Mouse (Mus musculus): ENCODE data around the gene Myo5c.
A peak's percentile ranks its signal among the peaks of the same experiment; 100 is the strongest.
"Not testable (repeated sequence)": the region's sequence is repeated elsewhere in the genome, so short reads cannot be mapped to it uniquely, and the experiment has no call there.

Myo5c gene

DNA sequence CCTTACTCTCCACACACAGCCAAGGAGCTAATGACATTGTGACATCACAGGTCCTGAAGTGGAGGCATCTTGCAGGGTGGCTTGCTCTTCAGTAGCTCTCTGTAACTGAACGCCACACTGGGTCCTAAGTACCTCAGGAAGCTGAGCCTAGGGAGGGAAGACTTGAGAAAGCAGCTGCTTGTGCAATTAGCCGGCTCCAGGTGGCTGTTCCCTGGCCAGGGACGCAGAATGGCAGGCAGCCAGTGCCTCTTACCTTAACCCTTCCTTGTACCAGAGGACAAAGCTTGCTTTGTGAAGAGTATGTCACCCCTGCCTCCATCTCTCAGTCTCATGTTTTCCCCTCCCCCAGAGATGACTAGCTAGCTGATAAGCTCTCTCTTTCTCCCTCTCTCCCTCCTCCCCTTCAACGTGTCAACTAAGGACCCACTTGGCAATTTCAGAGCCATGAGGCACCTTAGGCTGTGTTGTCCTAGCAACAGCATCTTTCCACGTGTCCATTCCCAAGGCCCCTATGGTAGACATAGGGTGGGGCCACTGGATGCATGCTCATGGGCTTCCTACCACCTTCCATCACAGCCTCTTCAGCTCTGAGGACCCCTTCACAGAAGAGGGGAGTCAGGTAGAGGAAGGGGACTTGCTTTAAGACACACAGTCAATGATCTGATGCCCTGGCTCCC, 12.0 kb downstream of the Myo5c start:
- no peak for DNase-seq (ENCODE audit: low spot score in 2 of 2)

DNA sequence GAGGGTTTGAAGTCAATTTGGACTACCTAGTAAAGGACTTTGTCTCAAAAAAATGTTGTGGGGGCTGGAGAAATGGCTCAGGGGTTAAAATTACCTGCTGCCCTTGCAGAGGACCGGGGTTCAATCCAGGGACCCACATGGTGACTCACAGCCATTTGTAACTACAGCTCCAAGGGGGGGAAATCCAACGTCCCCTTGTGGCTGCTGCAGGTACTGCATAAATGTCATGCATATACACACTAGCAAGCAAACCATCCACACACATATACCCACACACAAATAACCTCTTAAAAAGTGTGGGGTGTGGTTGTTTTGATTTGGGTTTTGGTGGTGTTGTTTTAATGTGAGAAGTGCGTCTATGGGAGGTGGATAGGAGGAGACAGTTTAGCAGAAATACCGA, 12.7 kb downstream of the Myo5c start:
- DNase-seq (ENCODE audit: low spot score in 2 of 2): no peak

DNA sequence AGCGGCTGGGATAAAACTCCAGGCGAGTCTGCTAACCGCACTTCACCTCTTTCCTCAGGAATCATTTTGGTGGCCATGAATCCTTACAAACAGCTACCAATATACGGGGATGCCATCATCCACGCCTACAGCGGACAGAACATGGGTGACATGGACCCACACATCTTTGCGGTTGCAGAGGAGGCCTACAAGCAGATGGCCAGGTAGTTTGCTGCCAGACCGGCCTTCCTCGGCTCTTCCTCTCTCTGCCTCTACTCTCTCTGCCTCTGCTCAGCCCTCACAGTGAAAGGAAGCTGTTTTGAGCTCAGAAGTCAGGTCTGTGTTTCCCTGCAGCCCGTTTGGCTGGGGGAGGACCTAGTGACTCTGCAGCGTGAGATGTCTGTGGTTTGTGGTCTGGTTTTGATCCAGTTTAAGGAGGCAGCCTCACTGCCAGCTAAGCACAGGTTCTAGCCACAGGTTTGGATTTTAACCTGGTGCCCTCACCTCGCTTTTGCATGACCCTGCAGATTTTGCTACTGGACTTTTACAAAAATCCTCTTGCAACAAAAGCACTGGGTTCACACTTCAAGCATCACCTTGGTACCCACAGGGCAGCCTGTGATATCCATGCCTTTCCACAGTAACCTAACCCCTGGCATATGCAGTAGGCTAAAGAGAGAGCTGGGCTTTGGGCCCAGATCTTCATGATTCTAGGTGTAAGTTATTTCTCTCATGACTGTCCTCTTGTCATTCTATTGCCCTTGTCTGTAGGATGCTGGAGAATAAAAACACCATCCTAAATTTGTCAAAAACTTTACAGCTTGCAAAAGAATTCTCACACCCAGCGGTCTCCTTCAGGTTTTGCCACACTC, 14.5 kb downstream of the Myo5c start:
- no peak for DNase-seq (ENCODE audit: low spot score in 2 of 2)

DNA sequence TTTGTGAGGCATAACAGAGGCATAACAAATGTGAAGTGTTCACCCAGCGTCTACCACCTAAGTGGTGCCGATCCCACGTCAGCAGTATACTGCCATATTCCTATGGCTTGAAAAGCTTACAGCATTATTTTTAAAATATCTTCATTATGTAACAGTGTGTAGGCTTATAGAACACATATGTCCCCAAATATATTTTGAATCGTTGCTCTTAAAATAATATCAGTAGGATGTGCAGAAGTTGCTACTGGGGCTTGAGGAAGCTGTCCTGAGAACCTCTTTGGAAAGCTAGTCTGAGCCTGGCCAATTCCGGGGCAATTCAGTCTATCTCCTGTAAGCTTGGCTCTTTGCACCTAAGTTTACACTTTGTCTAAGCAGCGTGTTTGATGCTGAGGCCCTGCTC, 16.1 kb downstream of the Myo5c start:
- no peak for DNase-seq (ENCODE audit: low spot score in 2 of 2)

DNA sequence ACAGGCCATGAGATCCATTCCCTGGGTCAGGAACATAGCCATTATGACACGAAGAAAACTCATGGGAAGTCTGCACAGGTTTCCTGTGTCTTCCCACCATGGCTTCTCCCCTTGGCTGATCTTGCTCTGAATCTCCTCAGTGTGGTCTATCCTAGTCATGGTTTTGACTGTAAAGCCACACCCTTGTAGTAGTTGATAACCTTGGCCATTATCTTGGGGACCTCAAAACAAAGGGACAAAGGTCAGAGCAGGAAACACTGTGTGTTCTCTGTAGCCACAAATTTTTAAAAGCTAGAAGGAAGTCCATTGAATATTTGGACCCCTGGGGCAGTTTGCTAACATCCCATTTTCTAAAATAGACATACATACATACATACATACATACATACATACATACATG, 16.5 kb downstream of the Myo5c start:
- no peak for DNase-seq (ENCODE audit: low spot score in 2 of 2)

DNA sequence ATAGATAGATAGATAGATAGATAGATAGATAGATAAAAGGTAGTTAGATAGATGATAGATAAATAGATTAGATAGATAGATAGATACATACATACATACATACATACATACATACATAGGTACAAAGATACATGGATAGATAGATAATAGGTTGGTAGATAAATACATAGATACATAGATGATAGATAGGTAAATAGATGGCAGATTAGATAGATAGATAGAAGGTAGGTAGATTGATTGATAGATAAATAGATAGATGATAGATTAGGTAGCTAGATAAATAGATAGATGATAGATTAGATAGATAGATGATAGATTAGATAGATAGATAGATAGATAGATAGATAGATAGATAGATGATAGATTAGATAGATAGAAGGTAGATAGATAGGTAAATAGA, 17.1 kb downstream of the Myo5c start:
- DNase-seq (ENCODE audit: low spot score in 2 of 2): no peak

DNA sequence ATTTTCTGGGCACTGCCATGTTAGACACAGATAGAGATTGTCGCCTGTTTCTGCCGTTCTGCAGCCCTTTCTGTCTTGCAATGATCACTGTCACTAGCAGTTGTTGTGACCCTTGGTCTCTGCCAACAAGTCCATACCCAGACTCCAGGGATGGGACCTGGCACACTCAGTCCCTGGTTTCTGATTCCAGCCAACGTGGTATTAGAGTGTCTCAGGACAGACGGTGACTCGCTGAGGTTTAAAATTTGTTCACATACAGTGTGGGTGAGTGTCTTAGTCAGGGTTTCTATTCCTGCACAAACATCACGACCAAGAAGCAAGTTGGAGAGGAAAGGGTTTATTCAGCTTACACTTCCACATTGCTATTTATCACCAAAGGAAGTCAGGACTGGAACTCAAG, 21.3 kb downstream of the Myo5c start:
- not testable (repeated sequence) for DNase-seq (ENCODE audit: low spot score in 2 of 2)

DNA sequence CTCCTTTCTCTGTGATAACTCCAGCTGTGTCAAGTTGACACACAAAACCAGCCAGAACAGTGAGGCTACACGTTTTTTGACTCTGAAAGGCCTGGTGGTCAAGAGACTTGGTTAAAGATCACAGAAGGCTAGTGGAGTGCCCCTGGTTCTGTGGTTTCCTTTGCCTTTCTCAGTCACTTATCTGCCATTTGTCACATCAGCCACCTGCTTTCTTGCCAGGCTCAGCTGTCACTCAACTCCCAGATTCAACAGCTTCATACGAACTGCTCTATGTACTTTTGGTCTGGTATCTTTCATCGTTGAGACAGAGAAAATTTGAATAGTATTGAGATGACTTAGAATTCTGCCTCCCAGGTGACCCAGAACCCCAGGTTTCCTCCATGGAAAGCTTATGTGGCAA, 21.9 kb downstream of the Myo5c start:
- DNase-seq (ENCODE audit: low spot score in 2 of 2): no peak

DNA sequence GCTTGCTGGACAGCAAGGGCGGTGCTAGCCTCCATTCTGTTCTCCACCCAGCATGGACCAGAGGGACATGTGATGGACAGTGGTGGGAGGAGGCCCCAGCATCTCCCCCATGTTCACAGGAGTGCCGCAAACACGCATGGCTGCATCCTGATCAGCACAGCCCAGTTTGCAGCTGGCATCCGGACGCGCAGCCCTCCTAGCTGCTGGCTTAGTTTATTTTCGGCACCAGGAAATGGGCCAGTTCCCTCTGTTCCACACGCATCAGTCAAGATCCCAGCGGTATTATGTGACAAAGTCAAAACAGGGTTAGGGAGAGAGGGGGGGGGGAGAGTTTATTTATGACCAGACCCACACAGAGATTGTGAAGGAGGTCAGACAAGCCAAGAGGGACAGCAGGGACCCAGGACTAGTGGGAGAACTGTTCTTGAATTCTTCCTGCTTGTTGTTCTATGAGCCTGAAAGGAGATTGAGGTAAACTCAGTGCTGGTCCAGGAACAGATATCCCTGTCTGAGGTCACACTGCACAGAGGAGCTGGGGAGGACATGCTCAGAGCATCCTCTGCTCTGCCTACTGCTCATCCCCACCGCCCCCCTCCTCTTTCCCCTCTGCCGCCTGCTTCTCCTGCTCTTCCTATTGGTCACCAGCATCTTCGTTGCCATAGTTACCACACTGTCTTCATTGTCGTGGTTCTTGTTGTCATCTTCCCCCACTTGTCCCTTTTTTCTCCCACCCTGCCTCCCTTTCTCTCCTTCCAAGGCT, 22.6 kb downstream of the Myo5c start:
- no peak for DNase-seq (ENCODE audit: low spot score in 2 of 2)

DNA sequence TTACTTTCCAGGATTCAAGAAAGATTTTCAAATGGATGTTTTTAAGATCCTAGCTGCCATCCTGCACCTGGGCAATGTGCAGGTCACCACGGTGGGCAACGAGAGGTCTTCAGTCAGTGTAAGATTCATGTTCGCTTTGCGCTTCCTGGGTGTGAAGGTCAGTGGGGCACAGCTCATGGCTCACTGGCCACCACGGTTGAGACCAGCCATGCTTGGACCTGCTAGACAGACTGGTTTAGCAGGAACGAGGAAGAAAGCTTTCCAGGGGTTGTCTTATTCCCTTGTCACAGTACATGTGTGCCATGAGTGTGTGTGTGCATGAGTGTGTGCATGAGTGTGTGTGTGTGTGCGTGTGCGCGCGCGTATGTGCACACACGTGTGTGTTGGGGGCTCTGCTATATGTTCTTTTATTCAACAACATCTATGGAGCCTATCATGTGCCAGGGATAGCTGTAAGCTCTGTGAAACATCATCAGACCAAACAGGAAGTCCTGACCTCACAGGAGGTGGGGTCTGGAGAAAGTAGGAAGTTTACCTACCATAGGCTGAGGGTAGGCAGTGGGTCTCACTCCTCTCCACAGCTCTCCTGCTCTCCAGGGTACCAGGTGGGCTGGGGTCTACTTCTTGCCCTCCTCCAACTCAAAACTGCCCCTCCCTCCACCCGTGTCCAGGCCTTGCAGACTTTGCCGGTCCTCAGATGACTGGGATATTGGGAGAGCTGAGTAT, 24.2 kb downstream of the Myo5c start:
- DNase-seq (ENCODE audit: low spot score in 2 of 2): peak; percentile 46 to 61

DNA sequence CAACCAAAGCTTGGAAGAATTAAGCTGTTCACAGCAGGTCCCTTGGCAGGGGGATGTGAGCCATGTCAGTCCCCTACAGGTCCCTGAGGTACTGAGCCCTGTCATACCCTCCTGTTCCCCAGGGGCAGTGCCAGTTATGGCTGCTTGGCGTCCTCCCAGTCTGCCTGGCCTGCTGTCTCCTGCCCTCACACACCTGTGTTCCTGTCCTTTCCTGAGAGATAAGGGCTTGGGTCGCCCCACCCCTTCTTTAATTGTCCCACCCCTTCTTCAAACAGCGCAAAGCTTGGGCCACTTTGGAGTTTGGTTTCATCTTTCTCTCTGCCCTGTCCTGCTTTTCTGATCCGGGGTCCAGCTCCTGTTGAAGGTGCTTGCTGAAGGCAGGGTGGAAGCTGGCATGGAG, 27.0 kb downstream of the Myo5c start:
- no peak for DNase-seq (ENCODE audit: low spot score in 2 of 2)

DNA sequence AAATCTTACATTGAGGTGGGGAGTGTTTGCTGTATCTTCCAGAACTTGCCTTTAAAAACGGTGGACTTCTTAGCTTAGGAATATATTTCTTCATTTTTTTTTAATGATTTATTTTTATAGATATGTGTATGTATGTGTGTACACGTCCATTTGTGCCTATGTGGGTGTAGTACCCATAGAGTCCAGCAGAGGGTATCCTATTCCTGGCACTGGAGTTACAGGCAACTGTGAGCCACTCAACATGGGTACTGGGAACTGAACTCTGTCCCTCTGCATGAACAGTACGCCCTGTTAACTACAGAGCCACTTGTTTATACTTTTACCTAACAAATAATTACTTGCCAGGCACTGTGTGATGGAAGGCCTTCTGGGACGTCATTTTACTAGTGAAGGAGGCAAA, 27.8 kb downstream of the Myo5c start:
- no peak for DNase-seq (ENCODE audit: low spot score in 2 of 2)

DNA sequence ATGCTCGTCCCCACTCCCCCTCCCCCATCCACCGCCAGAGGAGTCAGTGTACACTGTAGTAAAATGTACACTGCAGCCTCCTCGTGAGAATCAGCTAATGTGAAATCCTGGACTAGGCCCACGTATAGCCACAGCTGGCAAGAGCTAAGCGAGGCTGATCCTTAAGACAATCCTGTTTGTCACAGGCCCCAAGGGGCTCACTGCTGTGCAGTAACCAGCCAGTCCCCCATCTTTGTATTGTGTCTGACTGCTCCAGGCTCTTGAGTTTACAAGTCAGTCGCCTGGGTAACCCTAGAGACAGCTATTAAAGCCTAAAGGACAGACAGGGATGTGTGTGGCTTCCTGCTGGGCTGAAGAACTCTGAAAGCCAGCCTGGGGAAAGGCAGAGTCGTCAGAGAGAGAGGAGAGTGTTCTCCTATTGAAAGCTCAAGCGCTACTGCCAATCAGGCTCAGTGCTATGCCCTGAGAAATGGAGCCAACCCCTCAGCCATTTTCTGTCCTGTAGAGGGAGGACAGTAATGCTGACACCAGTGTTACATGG, 29.6 kb downstream of the Myo5c start:
- DNase-seq (ENCODE audit: low spot score in 2 of 2): no peak

DNA sequence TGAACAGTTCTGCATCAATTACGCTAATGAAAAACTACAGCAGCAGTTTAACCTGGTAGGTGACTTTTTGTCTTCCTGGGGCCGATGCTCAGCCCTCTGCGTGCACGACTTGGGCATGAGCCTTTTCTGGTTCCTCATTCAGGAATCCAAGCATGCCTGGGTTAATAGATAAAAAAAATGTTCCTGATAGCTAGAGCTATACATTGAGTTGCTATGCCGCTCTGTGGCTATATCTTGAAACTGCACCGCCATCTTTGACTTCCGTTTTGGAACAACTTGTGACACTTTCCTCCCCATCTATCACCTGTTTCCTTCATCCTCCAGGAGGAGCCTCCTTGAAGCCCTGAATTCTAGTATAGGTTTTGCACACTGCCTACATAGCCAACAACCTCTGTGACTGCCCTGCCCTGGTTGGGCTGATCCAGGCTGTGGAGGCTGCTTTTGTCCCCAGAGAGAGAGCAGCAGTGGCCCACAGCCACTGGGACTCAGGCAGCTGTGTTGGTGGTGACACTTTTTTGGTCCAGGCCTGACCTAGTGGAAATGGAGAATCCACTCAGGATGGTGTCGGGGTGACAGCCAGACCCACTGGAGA, 30.5 kb downstream of the Myo5c start:
- peak; percentile 13 to 38 for DNase-seq (ENCODE audit: low spot score in 2 of 2)

DNA sequence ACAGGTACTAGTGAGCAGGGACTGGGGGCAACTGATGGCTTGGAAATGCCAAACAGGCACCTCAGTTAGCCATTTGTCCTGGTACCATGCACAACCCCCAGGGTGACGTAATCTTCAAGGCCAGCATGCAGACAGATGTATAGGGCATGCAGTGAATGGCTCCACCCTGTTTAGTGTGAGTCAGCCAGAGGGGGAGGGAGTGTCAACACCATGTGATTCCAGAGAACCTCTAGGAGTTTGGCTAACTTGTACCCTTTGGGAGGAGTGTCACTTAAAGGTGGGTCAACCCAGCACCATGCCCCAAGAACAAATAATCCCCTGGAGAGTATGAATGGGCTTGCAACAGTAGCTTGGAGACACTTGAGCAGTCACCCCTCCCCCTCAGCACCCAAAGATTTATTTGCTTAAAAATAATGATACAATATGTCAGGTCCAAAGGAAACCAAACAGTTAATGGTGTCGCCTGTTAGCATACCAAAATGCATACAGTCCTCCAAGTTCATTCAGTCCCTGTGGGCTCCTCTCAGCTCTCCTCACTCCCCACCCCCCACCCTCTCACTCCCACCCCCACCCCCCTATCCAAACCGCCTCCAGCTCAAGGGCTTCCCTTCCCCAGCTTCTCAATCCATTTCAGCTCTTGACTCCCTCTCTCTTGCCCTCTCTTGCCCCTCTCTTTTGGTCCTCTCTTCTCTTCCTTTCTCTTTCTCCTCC, 32.3 kb downstream of the Myo5c start:
- no peak for DNase-seq (ENCODE audit: low spot score in 2 of 2)

DNA sequence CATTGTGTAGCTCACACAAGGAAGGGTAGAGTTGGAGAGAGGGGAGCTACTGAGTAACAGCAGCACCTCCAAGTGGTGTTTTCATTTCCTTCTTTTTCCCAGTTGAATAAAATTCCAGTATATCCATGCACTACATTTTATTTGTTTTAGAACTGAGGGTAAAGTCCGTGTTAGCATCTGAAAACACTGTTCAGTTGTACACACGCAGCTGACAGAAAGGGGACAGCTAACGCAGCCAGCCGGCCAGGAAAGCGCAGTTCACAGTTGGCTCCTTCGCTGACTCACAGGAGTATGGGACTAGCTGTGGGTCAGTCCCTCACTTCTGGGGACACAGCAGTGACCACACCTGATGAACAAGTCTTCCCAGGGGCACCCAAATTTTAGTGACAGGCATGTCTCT, 35.3 kb downstream of the Myo5c start:
- no peak for DNase-seq (ENCODE audit: low spot score in 2 of 2)

DNA sequence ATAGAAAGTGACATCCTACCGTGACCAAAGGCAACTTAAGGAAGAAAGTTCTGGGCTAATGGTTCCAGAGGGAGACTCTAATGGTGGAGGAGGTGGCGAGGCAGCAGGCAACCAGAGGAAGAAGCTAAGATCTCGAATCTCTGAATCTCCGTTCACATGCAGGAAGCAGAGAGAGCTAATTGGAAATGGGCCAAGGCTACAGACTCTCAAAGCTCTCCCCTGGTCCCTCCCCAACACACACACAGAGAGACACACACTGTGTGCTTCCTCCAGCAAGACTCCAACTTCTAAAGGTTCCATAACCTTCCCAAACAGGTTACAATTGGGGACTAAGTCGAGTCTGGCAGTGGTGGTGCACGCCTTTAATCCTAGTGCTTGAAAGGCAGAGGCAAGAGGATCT, 38.6 kb downstream of the Myo5c start:
- DNase-seq (ENCODE audit: low spot score in 2 of 2): no peak

DNA sequence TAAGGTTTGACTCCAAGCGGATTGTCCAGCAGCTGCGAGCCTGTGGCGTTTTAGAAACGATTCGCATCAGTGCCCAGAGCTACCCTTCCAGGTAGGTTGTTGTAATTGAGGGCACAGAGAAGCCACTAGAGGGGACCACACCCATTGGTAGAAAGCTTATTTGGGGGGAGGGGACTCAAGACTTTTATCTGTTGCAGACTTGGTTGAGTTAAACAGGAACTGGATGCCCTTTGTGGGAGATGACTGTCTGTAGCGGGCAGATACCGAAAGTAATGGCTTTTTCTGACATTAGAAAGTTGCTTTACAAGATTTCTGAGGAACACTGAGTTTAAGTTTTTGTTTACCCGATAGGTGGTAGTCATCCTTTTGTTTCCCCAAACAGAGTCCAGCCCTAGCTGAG, 39.7 kb downstream of the Myo5c start:
- no peak for DNase-seq (ENCODE audit: low spot score in 2 of 2)

DNA sequence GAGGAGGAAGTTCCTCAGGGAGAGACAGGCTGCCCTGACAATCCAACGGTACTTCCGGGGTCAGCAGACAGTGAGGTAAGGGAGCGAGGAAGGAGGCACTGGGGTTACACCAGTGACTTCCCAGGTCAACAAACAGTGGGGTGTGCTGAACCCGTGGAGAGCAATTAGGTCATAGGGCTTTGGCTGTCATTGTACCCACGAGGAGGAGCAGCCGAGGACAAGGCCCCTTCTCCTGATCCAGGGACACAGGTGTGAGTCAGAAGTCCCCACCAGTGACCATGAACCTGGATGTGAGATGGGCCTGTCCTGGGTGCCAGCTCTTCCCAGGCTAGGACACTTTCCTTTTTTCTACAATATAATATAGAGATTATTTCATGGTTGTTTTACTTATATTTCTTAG, 41.8 kb downstream of the Myo5c start:
- no peak for DNase-seq (ENCODE audit: low spot score in 2 of 2)

DNA sequence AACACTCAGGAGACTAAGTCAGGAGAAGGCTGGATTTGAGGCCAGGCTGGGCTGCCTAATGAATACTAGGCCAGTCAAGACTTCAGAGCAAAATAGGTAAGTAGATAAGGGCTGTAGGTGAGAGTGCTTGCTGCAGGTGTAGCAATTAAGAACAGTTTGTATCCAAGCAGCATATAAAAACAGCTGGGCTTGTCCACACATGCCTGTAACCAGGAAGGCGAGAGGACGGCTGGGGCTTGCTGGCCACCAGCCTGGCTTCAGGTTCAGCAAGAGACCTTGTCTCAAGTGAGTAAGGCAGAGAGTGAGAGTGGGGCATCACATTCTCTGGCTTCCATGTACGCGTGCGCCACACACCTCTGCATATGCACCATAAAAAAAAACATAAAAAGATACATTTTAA, 42.7 kb downstream of the Myo5c start:
- DNase-seq (ENCODE audit: low spot score in 2 of 2): no peak

DNA sequence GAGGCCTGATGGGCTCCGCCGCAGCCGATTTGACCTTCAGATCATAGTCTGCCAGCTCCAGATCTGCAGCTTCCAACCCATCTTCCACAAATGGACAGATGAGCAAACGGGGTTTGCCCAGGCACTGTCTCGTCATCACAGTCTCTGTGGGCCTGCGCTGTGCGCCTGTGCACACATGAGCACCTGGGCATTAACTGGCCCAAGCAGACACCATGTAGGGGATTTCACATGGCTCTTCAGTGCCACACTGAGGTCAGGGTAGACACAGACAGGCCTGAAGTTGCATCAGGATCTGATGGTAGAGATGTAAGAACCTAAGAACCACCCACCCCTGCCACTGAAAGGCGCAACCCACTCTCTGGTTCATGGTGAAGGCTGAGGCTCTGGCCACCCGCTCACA, 43.2 kb downstream of the Myo5c start:
- no peak for DNase-seq (ENCODE audit: low spot score in 2 of 2)
